Mouse (Mus musculus) lung, adult 2 months (tissue): Measurements from ENCODE around the gene Cfap77.

Experiments used
- CTCF ChIP-seq: fragments of 200-500 bp; IDR thresholded peaks from 2 replicates; pipeline ENCODE4 v1.5.1; 2011; ENCODE audit warnings: mild to moderate bottlenecking, low read length, control low read depth; ENCODE audit not compliant: insufficient read depth
- POLR2A ChIP-seq: fragments of 200-500 bp; IDR thresholded peaks from 2 replicates; pipeline ENCODE4 v1.6.1; 2011; ENCODE audit warnings: low read depth, mild to moderate bottlenecking, control low read depth, low read length, borderline replicate concordance; ENCODE audit errors: extremely low read depth

- TF ChIP-seq CTCF = no peak
- TF ChIP-seq POLR2A = no peak
These were observed 157.4 kb downstream of the Cfap77 start for GRCm38 (mm10) chr2:28897340-28897899.
